Mouse (Mus musculus): ENCODE results near the gene Hspb3. TPM values are rescaled to one million over a fixed set of nuclear protein-coding genes. Genes with fewer than 3 reads are reported as not detected.
A peak's percentile ranks its signal among the peaks of the same experiment; 100 is the strongest.

Gene Hspb3
- 10 to 100 TPM; 45.0 to 51.6 TPM for total RNA-seq (2021)
- long read RNA-seq, experiment 1, transcript Hspb3-201 (1 exons, 781 nt): major isoform, 27 of 27 reads
- long read RNA-seq, experiment 1, partial matches to known transcripts: 0 of 27 reads
- long read RNA-seq, experiment 1, other reads (novel, unspliced or antisense): 0 of 27 reads
- long read RNA-seq, experiment 2, transcript Hspb3-201 (1 exons, 781 nt): major isoform, 25 of 25 reads
- long read RNA-seq, experiment 2, partial matches to known transcripts: 0 of 25 reads
- long read RNA-seq, experiment 2, other reads (novel, unspliced or antisense): 0 of 25 reads

DNA sequence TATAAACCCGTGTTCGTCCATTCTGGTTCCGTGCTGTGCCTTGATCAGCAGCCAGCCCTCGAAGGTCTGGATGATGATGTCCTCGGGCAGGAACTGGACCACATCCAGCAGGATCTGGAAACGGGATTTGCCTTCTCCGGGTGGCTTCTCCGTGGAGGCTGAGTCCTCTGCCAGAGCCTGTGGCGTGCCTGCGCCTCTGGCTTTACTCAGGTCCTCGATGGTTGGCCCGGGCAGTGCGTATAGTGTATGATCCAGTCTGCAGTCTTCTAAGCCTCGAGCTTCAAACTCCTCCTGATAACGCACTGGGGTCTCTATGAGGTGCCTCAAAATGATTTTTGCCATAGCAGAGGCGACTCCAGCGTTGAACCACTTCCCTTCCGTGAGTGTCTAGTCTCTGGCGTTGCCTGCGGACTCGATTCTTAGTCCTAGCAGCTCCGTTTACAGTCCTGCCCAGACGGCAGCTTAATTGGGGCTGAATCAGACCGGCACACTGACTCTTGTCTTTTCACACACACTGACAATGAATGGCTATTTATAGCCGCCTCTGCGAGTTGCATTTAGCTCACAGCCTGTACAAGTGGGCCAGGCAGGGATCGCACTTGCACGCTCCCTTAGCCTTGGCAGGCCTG lies at the start of gene Hspb3:
Gene Hspb3 (minus strand): TSS at position 526 of the 629 bp plus-strand sequence.
- DNase-seq: peak; percentile 89
- no peak for TF ChIP-seq CTCF (IDR thresholded peaks at IDR 0.05)
- Histone ChIP-seq H3K4me3 (peak within 1 kb of the TSS; percentile 76), H3K27ac (peak within 1 kb of the TSS; percentile 91)
- intact Hi-C loops (cut with DNase I): no loop called here

DNA sequence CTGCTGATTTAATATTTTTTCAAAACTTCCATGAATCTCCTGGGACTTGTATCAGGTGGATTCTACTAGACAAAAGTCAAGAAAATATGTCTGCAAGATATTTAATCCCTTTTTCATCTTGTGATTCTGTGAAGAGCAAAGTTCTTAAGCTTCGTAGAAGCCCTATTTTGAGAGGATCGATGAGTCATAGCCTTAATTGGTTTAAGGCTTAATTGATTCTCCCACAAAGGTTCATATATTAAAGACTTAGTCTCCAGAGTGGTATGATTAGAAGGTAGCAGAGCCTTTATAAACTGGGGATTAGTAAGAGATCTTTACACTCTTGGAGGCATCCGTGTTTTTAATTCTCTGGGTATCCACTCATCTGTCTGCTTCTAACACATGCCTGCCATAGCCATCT lies 49.7 kb upstream of the Hspb3 start:
- DNase-seq: no peak
- TF ChIP-seq CTCF (IDR thresholded peaks at IDR 0.05): no peak
- no peak overlapping the region for H3K27ac ChIP-seq
- H3K4me3 ChIP-seq: no peak overlapping the region
- intact Hi-C loops (cut with DNase I): no loop called here

DNA sequence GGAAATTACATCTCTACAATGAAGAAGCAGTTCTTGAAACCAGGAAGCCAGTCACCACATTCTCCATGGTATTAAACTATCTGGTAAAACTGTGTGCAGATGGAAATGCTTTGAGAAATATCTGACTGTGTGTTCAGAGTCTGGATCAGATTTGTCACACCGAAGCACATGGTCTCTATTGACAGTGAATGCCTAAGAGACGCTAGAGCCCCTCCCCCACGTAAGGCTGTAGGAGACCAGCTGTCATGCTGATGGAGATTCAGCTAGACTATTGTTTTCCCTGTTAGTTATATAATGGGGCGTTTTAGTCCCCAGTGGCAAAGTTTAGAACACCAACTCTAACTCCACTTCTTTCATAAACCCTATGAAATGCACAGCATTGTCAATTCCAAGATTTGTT lies 42.7 kb upstream of the Hspb3 start:
- TF ChIP-seq CTCF (IDR thresholded peaks at IDR 0.05): no peak
- DNase-seq: no peak
- intact Hi-C loops (cut with DNase I): no loop called here

GRCm38 (mm10) chr13:113701185-113701584 lies 37.7 kb upstream of the Hspb3 start:
- intact Hi-C loops (cut with DNase I): no loop called here

More for the DNA sequence above, 42.7 kb upstream of the Hspb3 start:
- Histone ChIP-seq H3K27ac (no peak overlapping the region), H3K4me3 (no peak overlapping the region)

DNA sequence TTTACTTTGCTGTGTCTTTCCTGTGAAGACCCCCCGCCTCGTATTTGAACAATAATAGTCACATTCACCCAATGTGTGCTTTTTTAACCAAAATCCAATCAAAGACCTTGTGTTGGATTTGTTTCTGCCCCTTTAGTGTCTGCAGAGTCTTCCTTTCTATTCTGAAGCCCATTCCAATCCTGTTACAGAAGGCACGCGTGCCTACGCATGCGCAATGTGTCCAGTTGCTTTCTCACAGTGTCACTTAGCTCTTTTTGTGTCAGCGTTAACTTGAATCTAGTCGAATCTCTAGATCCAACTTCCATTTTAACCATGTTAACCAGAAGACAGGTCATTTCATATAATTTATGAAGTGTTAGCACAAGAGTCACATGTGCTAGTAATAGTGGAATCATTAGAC lies 36.5 kb upstream of the Hspb3 start:
- H3K4me3 ChIP-seq: no peak overlapping the region
- intact Hi-C loops (cut with DNase I): no loop called here
- DNase-seq: no peak
- no peak for TF ChIP-seq CTCF (IDR thresholded peaks at IDR 0.05)
- no peak overlapping the region for H3K27ac ChIP-seq

More at GRCm38 (mm10) chr13:113701185-113701584, 37.7 kb upstream of the Hspb3 start:
- TF ChIP-seq CTCF (IDR thresholded peaks at IDR 0.05): no peak
- no peak overlapping the region for H3K4me3 ChIP-seq
- DNase-seq: no peak
- H3K27ac ChIP-seq: no peak overlapping the region

DNA sequence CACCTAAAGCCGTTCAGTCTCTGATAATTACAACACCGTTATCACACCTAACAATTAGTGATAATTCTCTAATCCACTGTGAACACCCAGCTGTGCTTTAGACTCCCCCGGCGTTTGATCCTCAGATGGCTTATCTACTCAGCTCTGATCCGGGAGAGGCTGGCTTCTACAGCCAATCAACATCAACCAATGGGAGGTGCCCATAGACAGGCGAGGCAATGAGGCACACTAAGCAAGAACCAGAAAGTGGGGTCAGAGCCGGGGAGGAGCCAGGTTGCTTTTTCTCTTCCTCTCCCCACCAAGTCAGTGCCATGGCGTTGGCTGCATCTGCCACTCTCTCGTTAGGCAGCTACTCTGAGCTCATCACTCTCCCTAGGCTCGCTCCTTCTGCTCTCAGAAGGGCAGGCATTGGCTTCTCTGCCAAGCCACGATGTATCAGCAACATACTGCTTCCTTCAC lies 36.0 kb upstream of the Hspb3 start:
- no peak for DNase-seq
- Histone ChIP-seq H3K4me3 (no peak overlapping the region), H3K27ac (no peak overlapping the region)
- intact Hi-C loops (cut with DNase I): no loop called here
- TF ChIP-seq CTCF (IDR thresholded peaks at IDR 0.05): no peak

GRCm38 (mm10) chr13:113696838-113697321 lies 33.4 kb upstream of the Hspb3 start:
- no peak overlapping the region for H3K27ac ChIP-seq
- intact Hi-C loops (cut with DNase I): no loop called here
- no peak for DNase-seq
- no peak overlapping the region for H3K4me3 ChIP-seq
- no peak for TF ChIP-seq CTCF (IDR thresholded peaks at IDR 0.05)

DNA sequence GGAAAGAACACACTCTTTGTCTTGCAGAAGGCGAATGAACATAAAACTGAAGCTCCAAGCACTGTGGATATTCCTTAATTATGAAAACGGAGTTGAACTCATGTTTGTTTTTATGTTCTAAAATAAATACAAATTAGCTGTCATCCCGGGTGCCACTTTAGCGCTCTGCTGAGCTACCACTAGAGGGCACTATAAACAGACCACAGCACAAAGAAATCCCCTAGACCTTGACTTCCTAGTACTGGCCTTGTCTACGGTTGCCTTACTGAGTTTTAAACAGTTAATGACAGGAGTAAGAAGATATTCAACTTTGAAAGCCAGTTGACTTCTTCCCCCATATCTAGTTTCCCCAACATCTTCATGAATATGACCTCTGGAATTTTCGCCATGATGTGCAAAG lies 29.9 kb upstream of the Hspb3 start:
- DNase-seq: peak; percentile 21
- Histone ChIP-seq H3K4me3 (no peak overlapping the region), H3K27ac (no peak overlapping the region)
- peak; percentile 96; the same call in 1 of the 2 replicates for TF ChIP-seq CTCF (IDR thresholded peaks at IDR 0.05)
- intact Hi-C loops (cut with DNase I): loop anchor here (1.0 to 5.0 kb wide), 2 partner anchors 99 to 172 kb away; partner anchors contain the start of gene Arl15

- Histone ChIP-seq H3K4me3 (no peak overlapping the region), H3K27ac (no peak overlapping the region)
- intact Hi-C loops (cut with DNase I): loop anchor here (5.0 kb wide), 1 partner anchor 101 kb away; the partner anchor contains the start of gene Arl15
- no peak for DNase-seq
- no peak for TF ChIP-seq CTCF (IDR thresholded peaks at IDR 0.05)
Observed at GRCm38 (mm10) chr13:113691644-113692043, 28.2 kb upstream of the Hspb3 start.

- intact Hi-C loops (cut with DNase I): loop anchor here (5.0 kb wide), 1 partner anchor 102 kb away; the partner anchor contains the start of gene Arl15
- no peak overlapping the region for H3K27ac ChIP-seq
- no peak for DNase-seq
Observed at GRCm38 (mm10) chr13:113689883-113690282, 26.4 kb upstream of the Hspb3 start.

GRCm38 (mm10) chr13:113686691-113687121 lies 23.2 kb upstream of the Hspb3 start:
- intact Hi-C loops (cut with DNase I): no loop called here
- Histone ChIP-seq H3K27ac (no peak overlapping the region), H3K4me3 (no peak overlapping the region)
- DNase-seq: no peak
- no peak for TF ChIP-seq CTCF (IDR thresholded peaks at IDR 0.05)

More at GRCm38 (mm10) chr13:113689883-113690282, 26.4 kb upstream of the Hspb3 start:
- H3K4me3 ChIP-seq: no peak overlapping the region
- no peak for TF ChIP-seq CTCF (IDR thresholded peaks at IDR 0.05)

- DNase-seq: no peak
- Histone ChIP-seq H3K4me3 (no peak overlapping the region), H3K27ac (no peak overlapping the region)
- no peak for TF ChIP-seq CTCF (IDR thresholded peaks at IDR 0.05)
- intact Hi-C loops (cut with DNase I): no loop called here
Observed at GRCm38 (mm10) chr13:113682821-113683220, 19.3 kb upstream of the Hspb3 start.

GRCm38 (mm10) chr13:113680646-113681045 lies 17.2 kb upstream of the Hspb3 start:
- Histone ChIP-seq H3K4me3 (no peak overlapping the region), H3K27ac (no peak overlapping the region)
- TF ChIP-seq CTCF (IDR thresholded peaks at IDR 0.05): no peak
- intact Hi-C loops (cut with DNase I): no loop called here
- no peak for DNase-seq
